Mouse (Mus musculus): ENCODE data around the gene Ergic3. TPM values are rescaled to one million over a fixed set of nuclear protein-coding genes. Genes with fewer than 3 reads are reported as not detected.

Ergic3 gene
- polyA plus RNA-seq (2012; ENCODE audit: insufficient read depth, insufficient read length, missing spikeins): 177 and 190 TPM in 2 replicates

GRCm38 (mm10) chr2:156007888-156008532 is at the start of gene Ergic3, which contains the start of gene 6430550D23Rik:
Gene Ergic3, plus strand, starts transcription at chr2:156008045.
Gene 6430550D23Rik, minus strand, starts transcription at chr2:156007977.
- Histone ChIP-seq H3K4me3 (ENCODE audit: insufficient read depth, low read length) (peak within 1 kb of the TSS; percentile 79), H3K27ac (ENCODE audit: insufficient read depth, low read depth, low read length) (peak within 1 kb of the TSS; percentile 9; the same call in 1 of the 2 replicates), H3K4me1 (ENCODE audit: control insufficient read depth, insufficient read depth, low read length) (peaks cover 6% of the 10 kb centered on the region)
- TF ChIP-seq CTCF (IDR thresholded peaks at IDR 0.05; ENCODE audit: low read depth, low read length) (no peak), POLR2A (IDR thresholded peaks at IDR 0.05; ENCODE audit: borderline replicate concordance, low read depth, low read length) (no peak)

- no peak overlapping the region for H3K27ac ChIP-seq (ENCODE audit: insufficient read depth, low read depth, low read length)
- H3K4me1 ChIP-seq (ENCODE audit: control insufficient read depth, insufficient read depth, low read length): no peaks in the 10 kb centered on the region
- no peak overlapping the region for H3K4me3 ChIP-seq (ENCODE audit: insufficient read depth, low read length)
- TF ChIP-seq CTCF (IDR thresholded peaks at IDR 0.05; ENCODE audit: low read depth, low read length) (no peak), POLR2A (IDR thresholded peaks at IDR 0.05; ENCODE audit: borderline replicate concordance, low read depth, low read length) (no peak)
Measured at GRCm38 (mm10) chr2:155959981-155960380, 47.9 kb upstream of the Ergic3 start.

- Histone ChIP-seq H3K4me3 (ENCODE audit: insufficient read depth, low read length) (no peak overlapping the region), H3K4me1 (ENCODE audit: control insufficient read depth, insufficient read depth, low read length) (no peaks in the 10 kb centered on the region), H3K27ac (ENCODE audit: insufficient read depth, low read depth, low read length) (no peak overlapping the region)
- no peak for TF ChIP-seq CTCF (IDR thresholded peaks at IDR 0.05; ENCODE audit: low read depth, low read length)
- no peak for TF ChIP-seq POLR2A (IDR thresholded peaks at IDR 0.05; ENCODE audit: borderline replicate concordance, low read depth, low read length)
Measured at GRCm38 (mm10) chr2:155961862-155962261, 46.0 kb upstream of the Ergic3 start.

GRCm38 (mm10) chr2:155962991-155963390 is 44.9 kb upstream of the Ergic3 start:
- Histone ChIP-seq H3K4me1 (ENCODE audit: control insufficient read depth, insufficient read depth, low read length) (no peaks in the 10 kb centered on the region), H3K27ac (ENCODE audit: insufficient read depth, low read depth, low read length) (no peak overlapping the region), H3K4me3 (ENCODE audit: insufficient read depth, low read length) (no peak overlapping the region)
- no peak for TF ChIP-seq POLR2A (IDR thresholded peaks at IDR 0.05; ENCODE audit: borderline replicate concordance, low read depth, low read length)
- no peak for TF ChIP-seq CTCF (IDR thresholded peaks at IDR 0.05; ENCODE audit: low read depth, low read length)

- H3K27ac ChIP-seq (ENCODE audit: insufficient read depth, low read depth, low read length): no peak overlapping the region
- TF ChIP-seq POLR2A (IDR thresholded peaks at IDR 0.05; ENCODE audit: borderline replicate concordance, low read depth, low read length) (no peak), CTCF (IDR thresholded peaks at IDR 0.05; ENCODE audit: low read depth, low read length) (no peak)
- peaks cover 14% of the 10 kb centered on the region for H3K4me1 ChIP-seq (ENCODE audit: control insufficient read depth, insufficient read depth, low read length)
- no peak overlapping the region for H3K4me3 ChIP-seq (ENCODE audit: insufficient read depth, low read length)
Measured at GRCm38 (mm10) chr2:155973348-155973747, 34.5 kb upstream of the Ergic3 start.

GRCm38 (mm10) chr2:155974087-155974731 is 33.6 kb upstream of the Ergic3 start:
- TF ChIP-seq CTCF (IDR thresholded peaks at IDR 0.05; ENCODE audit: low read depth, low read length) (no peak), POLR2A (IDR thresholded peaks at IDR 0.05; ENCODE audit: borderline replicate concordance, low read depth, low read length) (no peak)
- H3K27ac ChIP-seq (ENCODE audit: insufficient read depth, low read depth, low read length): no peak overlapping the region
- H3K4me1 ChIP-seq (ENCODE audit: control insufficient read depth, insufficient read depth, low read length): peaks cover 16% of the 10 kb centered on the region
- no peak overlapping the region for H3K4me3 ChIP-seq (ENCODE audit: insufficient read depth, low read length)

GRCm38 (mm10) chr2:155979328-155979991 is 28.4 kb upstream of the Ergic3 start:
- TF ChIP-seq CTCF (IDR thresholded peaks at IDR 0.05; ENCODE audit: low read depth, low read length): no peak
- TF ChIP-seq POLR2A (IDR thresholded peaks at IDR 0.05; ENCODE audit: borderline replicate concordance, low read depth, low read length): no peak
- peaks cover 25% of the 10 kb centered on the region for H3K4me1 ChIP-seq (ENCODE audit: control insufficient read depth, insufficient read depth, low read length)
- peak overlapping the region; percentile 98 for H3K27ac ChIP-seq (ENCODE audit: insufficient read depth, low read depth, low read length)
- H3K4me3 ChIP-seq (ENCODE audit: insufficient read depth, low read length): peak overlapping the region; percentile 60

GRCm38 (mm10) chr2:155985776-155986175 is 22.1 kb upstream of the Ergic3 start:
- Histone ChIP-seq H3K27ac (ENCODE audit: insufficient read depth, low read depth, low read length) (no peak overlapping the region), H3K4me3 (ENCODE audit: insufficient read depth, low read length) (no peak overlapping the region), H3K4me1 (ENCODE audit: control insufficient read depth, insufficient read depth, low read length) (peaks cover 6% of the 10 kb centered on the region)
- no peak for TF ChIP-seq CTCF (IDR thresholded peaks at IDR 0.05; ENCODE audit: low read depth, low read length)
- no peak for TF ChIP-seq POLR2A (IDR thresholded peaks at IDR 0.05; ENCODE audit: borderline replicate concordance, low read depth, low read length)

GRCm38 (mm10) chr2:155987131-155987530 is 20.7 kb upstream of the Ergic3 start:
- no peak overlapping the region for H3K4me3 ChIP-seq (ENCODE audit: insufficient read depth, low read length)
- no peak overlapping the region for H3K27ac ChIP-seq (ENCODE audit: insufficient read depth, low read depth, low read length)
- TF ChIP-seq POLR2A (IDR thresholded peaks at IDR 0.05; ENCODE audit: borderline replicate concordance, low read depth, low read length) (no peak), CTCF (IDR thresholded peaks at IDR 0.05; ENCODE audit: low read depth, low read length) (no peak)
- no peaks in the 10 kb centered on the region for H3K4me1 ChIP-seq (ENCODE audit: control insufficient read depth, insufficient read depth, low read length)

- H3K4me1 ChIP-seq (ENCODE audit: control insufficient read depth, insufficient read depth, low read length): no peaks in the 10 kb centered on the region
- H3K4me3 ChIP-seq (ENCODE audit: insufficient read depth, low read length): no peak overlapping the region
- TF ChIP-seq POLR2A (IDR thresholded peaks at IDR 0.05; ENCODE audit: borderline replicate concordance, low read depth, low read length) (no peak), CTCF (IDR thresholded peaks at IDR 0.05; ENCODE audit: low read depth, low read length) (no peak)
- H3K27ac ChIP-seq (ENCODE audit: insufficient read depth, low read depth, low read length): no peak overlapping the region
Measured at GRCm38 (mm10) chr2:155989085-155989484, 18.8 kb upstream of the Ergic3 start.
